Mouse (Mus musculus) kidney, postnatal 0 days (tissue): Measurements from ENCODE around the gene Mpped2. TPM values are rescaled to one million over a fixed set of nuclear protein-coding genes. Genes with fewer than 3 reads are reported as not detected.

ENCODE experiments used
- ATAC-seq: fragments of 200-750 bp; cut with Nextera tagmentation; replicated peaks from 2 replicates; pipeline ENCODE4 v1.8.0; 2017; ENCODE audit warnings: low read depth, moderate number of reproducible peaks, moderate TSS enrichment, moderate library complexity; ENCODE audit not compliant: low FRiP score
- DNase-seq: peaks from one replicate; pipeline ENCODE4 v3.0.0-alpha.2; 2016; ENCODE audit warnings: low spot score
- H3K27ac ChIP-seq: fragments of 300-500 bp; sonication (generic); 2 replicates; pipeline ENCODE4 v1.5.1; 2014; ENCODE audit warnings: mild to moderate bottlenecking
- H3K27me3 ChIP-seq: fragments of 300-500 bp; sonication (generic); 2 replicates; pipeline ENCODE4 v1.6.1; 2014; ENCODE audit warnings: low read length, mixed read lengths; ENCODE audit not compliant: insufficient read depth
- H3K36me3 ChIP-seq: fragments of 300-500 bp; sonication (generic); 2 replicates; pipeline ENCODE4 v1.6.1; 2014; ENCODE audit warnings: low read length, mixed read lengths; ENCODE audit not compliant: insufficient read depth
- H3K4me1 ChIP-seq: fragments of 300-500 bp; sonication (generic); replicated peaks from 2 replicates; pipeline ENCODE4 v1.6.1; 2014; ENCODE audit warnings: antibody characterized with exemption, low read length, mixed read lengths; ENCODE audit not compliant: insufficient read depth
- H3K4me2 ChIP-seq: fragments of 300-500 bp; sonication (generic); 2 replicates; pipeline ENCODE4 v1.6.1; 2014; ENCODE audit warnings: mild to moderate bottlenecking, low read length, moderate library complexity, mixed read lengths
- H3K4me3 ChIP-seq: fragments of 300-500 bp; sonication (generic); replicated peaks from 2 replicates; pipeline ENCODE4 v1.5.1; 2014; ENCODE audit warnings: low read depth, low read length
- H3K9ac ChIP-seq: fragments of 300-500 bp; sonication (generic); 2 replicates; pipeline ENCODE4 v1.6.1; 2014; ENCODE audit warnings: low read depth, low read length
- H3K9me3 ChIP-seq: fragments of 300-500 bp; sonication (generic); replicated peaks from 2 replicates; pipeline ENCODE4 v1.6.1; 2016; ENCODE audit warnings: low read length, inconsistent platforms, mixed read lengths
- CTCF ChIP-seq: IDR thresholded peaks from 2 replicates; pipeline ENCODE4 v1.5.1; 2016; ENCODE audit warnings: antibody characterized with exemption, low read depth, mild to moderate bottlenecking, moderate library complexity
- WGBS: fragments of 180-500 bp; shearing (Covaris S2); extraction: QIAGEN DNeasy Blood & Tissue Kit; methylation state at CpG from one replicate; pipeline ENCODE4 v1.1.7; 2014; 5-methylcytosine and 5-hydroxymethylcytosine counted together
- polyA plus RNA-seq: library from polyadenylated mRNA; unstranded; fragments of >200 nt; fragmentation: Nextera tagmentation; extraction: Ambion mirVana; gene quantifications from 2 replicates; pipeline ENCODE4 v1.2.1, GENCODE M21; 2015

Mpped2 gene
- polyA plus RNA-seq, 1 experiment from 2014 or later: 33.2 TPM

- no peaks in the 10 kb centered on the region for H3K9me3 ChIP-seq
- H3K36me3 ChIP-seq: no peaks in the 10 kb centered on the region
- no peak overlapping the region for H3K9ac ChIP-seq
- no peak for TF ChIP-seq CTCF
- DNase-seq: no peak
- 67% methylated on average over 2 of the region's 2 CpGs for WGBS
- H3K4me3 ChIP-seq: no peak overlapping the region
- H3K27ac ChIP-seq: no peak overlapping the region
- H3K4me1 ChIP-seq: 0 out of 2 replicates have a peak, but pooled peaks cover 3% of the 10 kb centered on the region
- H3K4me2 ChIP-seq: no peak overlapping the region
- no peaks in the 10 kb centered on the region for H3K27me3 ChIP-seq
- no peak for ATAC-seq
Measured at GRCm38 (mm10) chr2:106832577-106832976, 139.5 kb downstream of the Mpped2 start.

DNA sequence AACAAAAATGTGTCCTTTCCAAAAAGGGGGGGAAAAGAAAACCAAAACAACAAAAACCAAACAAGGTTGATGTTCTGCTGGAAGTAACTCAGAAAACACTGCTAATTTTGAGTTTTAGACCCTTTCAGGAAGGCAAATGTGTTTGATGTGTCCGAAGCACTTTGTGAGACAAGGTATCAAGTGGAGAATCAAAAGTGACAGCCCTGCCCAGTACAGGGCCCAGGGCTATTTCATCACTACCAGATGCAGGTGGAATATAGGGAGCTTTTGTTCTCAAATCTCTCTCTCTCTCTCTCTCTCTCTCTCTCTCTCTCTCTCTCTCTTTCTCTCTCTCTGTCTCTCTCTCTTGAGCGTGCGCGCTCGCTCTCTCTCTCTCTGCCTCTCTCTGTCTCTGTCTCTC is 140.1 kb downstream of the Mpped2 start:
- no peaks in the 10 kb centered on the region for H3K9me3 ChIP-seq
- WGBS: 95% methylated on average over 5 of the region's 5 CpGs
- 0 out of 2 replicates have a peak, but pooled peaks cover 3% of the 10 kb centered on the region for H3K4me1 ChIP-seq
- no peak overlapping the region for H3K4me3 ChIP-seq
- TF ChIP-seq CTCF: no peak
- ATAC-seq (no peak), DNase-seq (no peak)
- no peaks in the 10 kb centered on the region for H3K36me3 ChIP-seq
- no peak overlapping the region for H3K9ac ChIP-seq
- no peak overlapping the region for H3K4me2 ChIP-seq
- no peak overlapping the region for H3K27ac ChIP-seq
- no peaks in the 10 kb centered on the region for H3K27me3 ChIP-seq

- no peak for ATAC-seq
- Histone ChIP-seq H3K9me3 (no peaks in the 10 kb centered on the region), H3K27ac (no peak overlapping the region), H3K4me3 (no peak overlapping the region), H3K4me1 (no peaks in the 10 kb centered on the region), H3K27me3 (no peaks in the 10 kb centered on the region), H3K36me3 (no peaks in the 10 kb centered on the region), H3K4me2 (no peak overlapping the region), H3K9ac (no peak overlapping the region)
- no peak for DNase-seq
- 92% methylated on average over 8 of the region's 8 CpGs for WGBS
- TF ChIP-seq CTCF: no peak
Measured at GRCm38 (mm10) chr2:106835321-106835720, 142.3 kb downstream of the Mpped2 start.

- H3K27me3 ChIP-seq: no peaks in the 10 kb centered on the region
- no peaks in the 10 kb centered on the region for H3K36me3 ChIP-seq
- no peak for TF ChIP-seq CTCF
- peaks cover 7% of the 10 kb centered on the region; the same call in 1 of the 2 replicates for H3K4me1 ChIP-seq
- no peak overlapping the region for H3K27ac ChIP-seq
- ATAC-seq: no peak
- no peak overlapping the region for H3K4me3 ChIP-seq
- DNase-seq: no peak
- no peak overlapping the region for H3K4me2 ChIP-seq
- H3K9ac ChIP-seq: no peak overlapping the region
- 91% methylated on average over 4 of the region's 4 CpGs for WGBS
- H3K9me3 ChIP-seq: no peaks in the 10 kb centered on the region
Measured at GRCm38 (mm10) chr2:106837241-106837640, 144.2 kb downstream of the Mpped2 start.

DNA sequence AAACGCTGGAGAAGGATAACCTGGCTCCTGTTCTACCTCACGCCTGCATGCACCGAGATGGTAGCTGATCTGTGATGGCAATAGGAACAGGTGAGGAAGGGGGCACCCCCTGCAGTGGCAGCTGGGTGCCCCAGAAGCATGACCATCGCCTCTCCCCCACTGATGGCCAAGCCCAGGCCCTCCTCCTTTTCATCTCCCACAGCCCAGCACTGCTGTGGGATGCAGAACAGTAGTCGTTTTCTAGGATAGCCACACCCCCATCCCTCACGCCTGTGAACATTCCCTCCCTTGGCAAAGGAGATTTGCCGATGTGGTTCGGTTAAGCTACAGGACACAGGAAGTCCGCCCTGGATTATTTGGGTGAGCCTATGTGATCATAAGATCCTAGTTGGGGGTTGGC is 151.1 kb downstream of the Mpped2 start:
- no peak overlapping the region for H3K4me2 ChIP-seq

DNA sequence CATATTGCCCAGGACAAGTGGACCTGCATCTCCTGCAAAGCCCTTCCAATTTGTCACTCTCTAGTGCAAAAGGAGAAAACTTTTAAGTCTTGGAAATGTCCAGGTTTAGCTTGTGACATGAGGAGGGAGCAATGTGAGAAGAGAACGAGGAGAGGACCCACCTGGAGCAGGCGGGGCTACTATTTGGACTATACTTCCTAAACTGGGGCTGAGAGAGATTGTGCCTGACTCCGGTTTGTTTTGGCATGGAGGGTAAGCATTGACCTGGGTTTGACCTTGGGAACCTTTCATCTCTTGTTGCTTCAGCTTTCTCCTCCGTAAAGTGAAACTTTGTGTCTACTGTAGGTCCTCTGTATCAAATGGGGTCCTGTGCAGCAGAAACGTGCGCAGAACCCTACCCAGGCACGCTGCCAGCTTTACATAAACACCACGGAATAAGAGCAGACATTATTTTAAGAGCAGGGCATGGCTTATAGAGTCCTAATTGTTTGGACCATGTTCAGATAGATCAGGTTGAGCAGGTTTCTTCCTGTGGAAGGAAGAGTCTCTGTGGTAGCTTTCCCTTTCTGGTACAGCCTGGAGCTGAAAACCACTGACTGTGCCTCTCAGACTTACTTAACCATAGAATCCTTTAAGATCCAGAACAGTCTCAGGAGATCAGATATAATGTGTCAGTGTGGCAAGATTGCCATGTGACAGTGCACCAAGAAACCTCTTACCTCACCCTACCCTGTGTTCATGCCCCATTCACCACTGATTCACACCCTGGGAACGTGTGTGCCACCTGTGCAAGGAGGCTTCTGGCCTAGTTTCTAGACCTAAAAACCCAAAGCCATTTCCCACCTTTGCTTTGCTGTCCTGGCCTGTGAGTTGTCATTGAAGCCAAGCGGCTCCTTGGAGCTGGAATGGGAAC is 152.0 kb downstream of the Mpped2 start:
- peak overlapping the region; percentile 21; the same call in 1 of the 2 replicates for H3K27ac ChIP-seq
- no peaks in the 10 kb centered on the region for H3K9me3 ChIP-seq
- H3K36me3 ChIP-seq: no peaks in the 10 kb centered on the region
- no peak overlapping the region for H3K4me2 ChIP-seq
- ATAC-seq (no peak; the same call in 1 of the 2 replicates), DNase-seq (no peak)
- no peaks in the 10 kb centered on the region for H3K27me3 ChIP-seq
- no peak for TF ChIP-seq CTCF
- no peak overlapping the region for H3K9ac ChIP-seq
- no peak overlapping the region for H3K4me3 ChIP-seq
- peaks cover 12% of the 10 kb centered on the region for H3K4me1 ChIP-seq
- 36% methylated on average over 10 of the region's 10 CpGs for WGBS

More for the DNA sequence above, 151.1 kb downstream of the Mpped2 start:
- TF ChIP-seq CTCF: no peak
- H3K27me3 ChIP-seq: no peaks in the 10 kb centered on the region
- no peak overlapping the region for H3K4me3 ChIP-seq
- no peak overlapping the region for H3K9ac ChIP-seq
- 37% methylated on average over 9 of the region's 9 CpGs for WGBS
- H3K36me3 ChIP-seq: no peaks in the 10 kb centered on the region
- DNase-seq (no peak), ATAC-seq (peak; percentile 45; the same call in 1 of the 2 replicates)
- no peaks in the 10 kb centered on the region for H3K9me3 ChIP-seq
- H3K27ac ChIP-seq: no peak overlapping the region
- peaks cover 12% of the 10 kb centered on the region for H3K4me1 ChIP-seq
